Mouse (Mus musculus): Measurements from ENCODE around the gene Morc1.

Morc1 gene

DNA sequence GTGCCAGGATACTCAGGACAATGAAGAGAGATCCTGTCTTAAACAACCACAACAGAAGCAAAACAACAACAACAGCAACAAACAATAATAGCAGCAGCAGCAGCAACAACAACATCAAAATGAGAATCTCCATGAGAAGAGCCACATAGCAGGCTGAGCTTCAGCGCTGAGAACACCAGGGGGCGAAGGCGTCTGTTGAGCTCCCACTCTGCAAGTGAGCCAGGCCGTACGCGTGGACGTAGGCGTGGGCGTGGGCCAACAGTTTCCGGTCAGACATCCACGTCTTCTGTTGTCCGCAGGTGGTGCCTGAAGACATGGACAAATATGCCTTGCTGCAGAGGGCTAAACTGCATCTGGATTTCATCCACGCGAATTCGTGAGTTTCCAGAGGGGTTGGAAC lies at the start of gene Morc1:
TSS of gene Morc1 (plus strand) at position 211 of the 400 bp plus-strand sequence.
- no peak for DNase-seq (ENCODE audit: extremely low read depth, low read depth)

DNA sequence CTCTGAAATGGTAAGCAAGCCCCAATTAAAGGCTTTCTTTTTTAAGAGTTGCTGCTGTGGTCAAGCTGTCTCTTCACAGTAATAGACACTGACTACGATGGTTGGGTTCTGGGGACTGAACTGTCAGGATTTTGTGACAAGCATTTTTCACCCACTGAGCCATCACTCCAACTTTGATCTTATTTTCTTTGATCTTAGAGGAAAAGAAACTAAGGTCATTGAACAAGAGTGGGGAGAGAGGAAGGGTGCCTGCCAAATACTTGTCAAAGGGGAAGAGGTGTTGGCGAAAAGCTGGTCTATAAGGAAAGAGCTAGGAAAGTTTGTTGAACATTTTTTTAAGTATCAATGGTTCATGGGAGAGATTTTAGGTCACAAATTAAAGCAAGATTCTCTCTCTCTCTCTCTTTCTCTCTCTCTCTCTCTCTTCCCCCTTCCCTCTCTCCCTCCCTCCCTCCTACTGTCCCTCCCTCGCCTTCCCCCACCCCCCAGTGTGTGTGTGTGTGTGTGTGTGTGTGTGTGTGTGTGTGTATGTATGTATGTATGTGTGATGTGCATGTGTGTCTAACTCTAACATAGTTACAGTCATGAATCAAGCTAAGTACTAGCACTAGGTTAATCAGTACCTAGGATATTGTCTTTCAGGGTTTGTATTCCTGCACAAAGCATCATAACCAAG lies 47.3 kb upstream of the Morc1 start:
- DNase-seq (ENCODE audit: extremely low read depth, low read depth): no peak

DNA sequence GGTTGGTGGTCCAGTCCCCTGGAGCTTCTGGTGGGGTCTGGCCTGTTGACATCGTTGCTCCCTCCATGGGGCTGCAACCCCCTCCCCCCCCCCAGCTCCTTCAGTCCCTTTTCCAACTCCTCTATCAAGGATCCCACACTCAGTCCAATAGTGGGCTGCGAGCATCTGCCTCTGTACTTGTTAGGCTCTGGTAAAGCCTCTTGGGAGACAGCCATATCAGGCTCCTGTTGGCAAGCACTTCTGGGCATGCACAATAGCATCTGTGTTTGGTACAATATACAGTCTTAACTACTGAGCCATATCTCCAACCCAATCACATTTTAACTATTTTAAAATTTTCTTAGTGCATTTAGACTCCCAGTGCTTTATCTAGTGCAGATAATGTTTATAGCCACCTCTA lies 44.1 kb upstream of the Morc1 start:
- DNase-seq (ENCODE audit: extremely low read depth, low read depth): no peak

DNA sequence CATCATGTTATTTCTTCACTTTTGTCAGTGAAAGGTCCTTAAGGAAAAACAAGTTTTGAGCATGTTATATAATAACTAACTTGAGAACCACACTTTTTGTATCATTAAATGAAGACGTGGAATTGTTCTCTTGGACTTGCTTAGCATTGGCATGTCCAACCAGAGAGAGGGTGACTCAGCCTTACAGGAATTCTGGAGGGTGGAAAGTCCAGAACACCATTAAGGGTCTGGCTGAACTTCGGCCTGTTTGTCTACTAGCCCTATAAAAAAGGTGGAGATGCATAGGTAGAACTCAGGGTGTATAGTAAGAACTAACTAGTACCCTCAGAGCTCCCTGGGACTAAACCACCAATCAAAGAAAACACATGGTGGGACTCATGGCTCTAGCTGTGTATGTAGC lies 35.8 kb upstream of the Morc1 start:
- no peak for DNase-seq (ENCODE audit: extremely low read depth, low read depth)

DNA sequence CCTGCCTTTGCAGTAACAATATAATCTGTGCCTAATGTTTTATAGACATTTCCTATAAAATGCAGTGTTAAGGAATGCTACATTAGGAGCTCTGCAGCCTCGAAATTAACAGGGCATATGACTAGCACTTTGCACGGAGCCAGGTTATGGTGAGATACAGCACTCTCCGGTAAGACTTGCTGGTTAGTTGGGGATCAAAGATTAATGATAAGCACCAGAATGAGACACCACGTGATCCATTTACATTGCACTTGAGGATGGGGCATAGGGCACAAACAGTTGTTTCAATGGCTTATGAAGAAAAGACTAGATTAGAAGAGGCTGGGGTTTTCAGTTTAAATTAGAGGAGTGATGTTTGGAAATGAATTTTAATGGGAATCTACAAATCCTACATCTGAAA lies 28.1 kb upstream of the Morc1 start:
- DNase-seq (ENCODE audit: extremely low read depth, low read depth): no peak

DNA sequence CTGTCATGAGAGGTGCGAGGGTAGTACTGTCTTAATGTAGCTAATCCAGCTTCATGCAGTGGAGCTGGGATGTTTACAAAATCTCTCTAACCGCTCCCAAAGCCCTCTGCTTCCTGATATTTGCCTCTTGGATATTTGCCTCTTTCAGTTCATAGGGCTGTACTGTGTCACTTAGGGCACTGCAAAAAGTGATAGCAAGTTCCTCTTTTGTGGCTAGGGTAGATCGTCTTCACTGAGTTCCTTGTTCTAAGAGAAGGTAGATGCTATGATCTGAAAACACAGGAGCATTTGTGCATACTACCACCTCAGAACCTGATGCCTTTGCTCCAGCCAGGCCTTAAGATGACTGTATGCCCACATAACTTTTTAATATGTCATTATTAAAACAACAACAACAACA lies 27.6 kb upstream of the Morc1 start:
- peak; percentile 4 for DNase-seq (ENCODE audit: extremely low read depth, low read depth)

DNA sequence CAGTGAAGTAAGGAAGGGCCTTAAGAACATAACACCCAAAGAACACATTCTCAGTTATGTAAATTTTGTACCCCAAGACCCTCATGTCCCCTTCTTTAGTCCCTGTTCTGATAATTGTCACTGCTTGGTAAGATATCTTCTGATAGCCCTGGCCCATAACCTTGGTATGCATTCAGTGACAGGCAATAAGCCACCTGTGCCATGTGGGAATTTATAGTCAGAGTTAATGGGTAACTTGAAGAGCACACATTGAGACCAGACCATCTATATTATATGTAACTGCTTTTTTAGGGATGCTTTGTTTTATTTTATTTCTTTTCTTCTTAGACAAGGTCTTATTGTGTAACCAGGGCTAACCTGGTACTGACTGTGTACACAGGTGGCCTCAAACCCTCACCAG lies 27.0 kb upstream of the Morc1 start:
- no peak for DNase-seq (ENCODE audit: extremely low read depth, low read depth)

DNA sequence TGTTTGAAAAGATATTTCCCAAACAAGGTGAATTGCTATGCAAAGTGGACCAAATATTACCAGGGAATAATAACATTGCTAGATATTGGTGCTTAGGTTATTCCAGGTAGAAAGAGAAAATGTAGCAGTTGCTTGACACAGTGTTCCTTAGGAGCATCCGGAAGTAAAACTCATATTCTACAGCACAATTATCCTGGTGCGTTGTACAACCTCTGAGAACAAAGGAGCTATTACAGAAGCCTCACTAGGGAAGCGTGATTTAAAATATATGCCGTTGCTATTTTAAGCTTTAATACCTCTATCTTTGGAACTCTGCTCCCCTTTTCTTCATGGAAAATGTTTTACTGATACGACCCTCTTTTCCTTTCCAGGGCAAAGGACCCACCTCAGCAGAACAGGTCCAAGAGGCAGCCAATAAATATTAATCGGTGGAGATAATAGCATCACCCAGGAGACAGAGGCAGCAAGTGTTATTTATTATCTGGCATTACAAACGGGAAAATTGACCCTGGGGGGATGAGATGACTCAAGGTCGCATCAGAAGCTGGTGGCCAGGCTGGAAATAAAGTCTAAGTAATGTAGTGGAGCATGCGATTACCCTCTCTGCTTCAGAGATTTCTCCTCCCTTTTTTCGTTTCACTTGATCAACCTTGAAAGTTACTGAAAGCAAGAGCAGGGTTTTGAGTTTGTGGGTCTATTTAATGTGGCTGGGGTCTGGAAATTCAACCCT lies 25.2 kb upstream of the Morc1 start:
- DNase-seq (ENCODE audit: extremely low read depth, low read depth): no peak

DNA sequence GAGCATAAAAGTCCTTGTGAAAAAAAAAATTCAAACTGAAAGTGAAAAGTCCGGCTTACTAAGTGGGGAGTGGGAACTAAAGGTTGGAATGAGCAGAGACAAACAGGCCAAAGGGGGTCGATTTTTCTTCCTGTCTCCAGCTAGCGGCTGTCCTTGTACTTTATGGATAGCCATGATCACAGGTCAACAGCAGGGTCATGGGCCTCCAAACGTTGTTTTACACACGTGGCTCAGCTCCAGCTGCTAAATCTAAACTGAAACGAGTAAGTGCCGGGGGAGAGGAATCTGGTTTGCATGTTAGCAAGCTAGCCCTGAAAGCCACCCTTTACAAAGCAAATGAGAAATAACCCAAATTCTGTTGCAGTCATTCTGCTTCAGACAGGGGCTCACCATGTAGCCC lies 21.5 kb upstream of the Morc1 start:
- DNase-seq (ENCODE audit: extremely low read depth, low read depth): no peak

DNA sequence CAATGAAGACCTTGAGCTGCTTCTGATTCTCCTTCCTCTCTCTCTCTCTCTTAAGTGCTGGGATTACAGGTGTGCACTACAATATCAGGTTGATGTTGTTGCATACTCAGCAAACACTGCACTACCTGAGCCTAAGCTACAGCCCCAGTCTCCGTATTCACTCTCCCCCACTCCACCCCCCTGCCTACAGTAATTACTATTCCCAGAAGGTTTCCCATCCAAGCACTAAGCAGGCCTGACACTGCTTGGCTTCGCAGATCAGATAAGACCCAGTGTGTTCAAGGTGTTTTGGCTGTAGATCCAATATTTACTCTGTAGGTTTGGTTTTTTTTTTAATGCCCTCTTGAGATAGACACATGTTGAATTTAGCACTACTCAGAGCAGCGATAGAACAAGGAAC lies 20.9 kb upstream of the Morc1 start:
- no peak for DNase-seq (ENCODE audit: extremely low read depth, low read depth)

DNA sequence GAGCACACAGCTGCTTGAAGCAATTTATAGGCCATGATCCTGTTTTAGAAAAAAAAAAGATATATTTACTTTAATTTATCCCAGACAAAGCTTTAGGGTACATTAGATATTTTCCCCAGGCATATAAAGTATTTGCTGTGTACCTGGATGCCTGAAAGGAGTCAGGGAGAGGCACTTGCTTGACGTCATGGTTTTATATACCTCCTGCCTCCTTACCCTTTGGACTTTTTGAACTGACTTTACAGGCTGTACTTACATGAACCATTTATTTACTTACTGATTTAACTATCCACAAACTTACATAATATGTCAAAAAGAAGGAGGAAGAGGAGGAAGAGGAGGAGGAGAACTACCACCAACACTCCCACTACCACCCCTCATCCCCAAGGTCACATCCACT lies 18.8 kb upstream of the Morc1 start, which contains the start of gene Gm5485:
TSS of gene Gm5485 (minus strand) at position 171 of the 400 bp plus-strand sequence.
- DNase-seq (ENCODE audit: extremely low read depth, low read depth): no peak

DNA sequence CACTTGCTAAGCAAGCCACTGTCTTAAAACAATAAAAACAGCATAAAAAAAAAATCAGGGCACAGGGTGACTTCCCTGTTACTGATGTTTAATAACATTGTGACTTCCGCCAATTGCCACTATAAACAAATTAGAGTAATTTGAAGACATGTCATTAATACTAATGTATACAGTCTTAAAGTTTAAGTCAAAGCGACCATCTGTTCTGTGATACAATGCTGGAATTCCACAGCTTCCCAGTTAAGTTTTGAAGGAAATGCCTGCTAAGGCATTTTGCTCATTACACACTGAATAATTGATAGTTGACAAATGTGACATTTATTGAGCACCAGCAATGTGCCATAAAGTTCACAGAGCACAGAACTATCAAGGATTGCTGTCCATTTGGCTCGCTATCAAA lies 12.5 kb upstream of the Morc1 start:
- no peak for DNase-seq (ENCODE audit: extremely low read depth, low read depth)

DNA sequence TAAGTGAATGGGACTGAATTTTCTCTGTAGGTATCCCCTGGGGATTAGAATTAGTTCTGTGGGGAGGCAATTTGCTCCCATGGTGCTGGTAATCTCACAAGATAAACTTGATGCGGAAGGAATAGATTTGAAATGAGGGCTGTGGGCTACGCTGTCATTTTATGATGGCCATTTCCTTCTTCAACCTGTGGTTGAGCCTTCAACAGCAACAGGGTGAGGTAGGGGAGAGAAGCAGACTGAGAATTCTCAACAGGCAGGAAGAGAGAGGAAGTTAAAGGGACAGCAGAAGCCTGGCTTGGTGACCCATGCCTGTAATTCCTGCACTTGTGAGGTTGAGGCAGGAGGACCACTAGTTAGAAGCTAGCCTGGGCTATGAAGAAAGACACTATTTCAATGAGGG lies 12.0 kb upstream of the Morc1 start:
- no peak for DNase-seq (ENCODE audit: extremely low read depth, low read depth)

DNA sequence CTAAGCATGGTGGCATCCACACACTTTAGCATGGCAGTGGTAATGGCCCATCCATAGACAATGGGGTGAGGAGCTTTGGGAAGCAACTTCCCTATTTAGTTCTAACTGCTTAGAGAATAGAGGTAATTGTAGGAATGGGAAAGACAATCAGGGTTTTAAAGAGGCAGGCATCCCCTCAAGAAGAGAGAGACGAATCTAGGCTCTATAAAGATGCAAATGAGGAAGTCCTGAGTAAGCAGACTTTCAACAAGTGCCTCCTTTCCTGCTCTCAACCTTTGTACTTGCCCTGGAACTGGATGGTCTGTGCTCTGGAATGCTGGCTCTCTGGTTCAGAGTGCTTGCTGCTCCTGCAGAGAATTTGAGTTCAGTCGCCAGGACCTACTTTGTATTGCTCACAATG lies 8.5 kb upstream of the Morc1 start:
- no peak for DNase-seq (ENCODE audit: extremely low read depth, low read depth)

DNA sequence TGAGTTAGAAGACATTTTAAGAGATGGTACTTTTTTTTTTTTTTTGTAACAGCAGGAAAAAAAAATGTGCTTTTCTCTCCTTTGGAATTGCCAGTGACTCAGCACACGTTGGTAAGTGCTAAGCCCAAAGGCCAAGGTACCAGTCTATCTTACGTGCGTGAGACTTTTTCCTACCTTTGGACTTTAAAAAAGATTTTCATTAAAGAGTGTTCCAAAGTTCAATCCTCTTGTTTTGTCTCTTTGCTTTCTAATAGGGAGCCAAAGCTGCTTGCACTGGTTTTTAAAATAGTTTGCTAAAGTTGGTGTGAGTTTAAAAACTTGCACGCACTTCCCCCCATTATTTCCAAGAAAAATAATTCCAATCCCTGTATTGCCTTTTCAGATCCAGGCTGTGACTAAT lies 7.0 kb upstream of the Morc1 start:
- no peak for DNase-seq (ENCODE audit: extremely low read depth, low read depth)

DNA sequence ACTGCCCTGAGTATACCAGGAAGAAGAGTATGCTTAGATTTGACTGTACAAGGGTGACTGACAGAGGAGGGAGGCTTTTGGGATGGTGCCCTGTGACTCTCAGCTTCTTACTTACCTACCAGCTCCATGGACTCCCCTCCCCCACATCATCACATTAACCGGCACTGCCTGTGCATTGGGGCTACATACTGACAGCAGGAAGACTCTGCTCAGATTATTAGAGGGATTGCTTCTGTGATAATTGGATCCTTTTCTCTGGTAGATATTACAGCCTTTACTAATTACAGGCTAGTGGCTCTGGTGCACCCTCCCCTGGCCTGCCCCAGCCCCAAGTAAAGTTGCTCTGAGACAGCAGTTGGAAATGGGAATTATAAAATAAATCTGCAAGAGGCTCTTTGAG lies 1.6 kb upstream of the Morc1 start:
- DNase-seq (ENCODE audit: extremely low read depth, low read depth): no peak

DNA sequence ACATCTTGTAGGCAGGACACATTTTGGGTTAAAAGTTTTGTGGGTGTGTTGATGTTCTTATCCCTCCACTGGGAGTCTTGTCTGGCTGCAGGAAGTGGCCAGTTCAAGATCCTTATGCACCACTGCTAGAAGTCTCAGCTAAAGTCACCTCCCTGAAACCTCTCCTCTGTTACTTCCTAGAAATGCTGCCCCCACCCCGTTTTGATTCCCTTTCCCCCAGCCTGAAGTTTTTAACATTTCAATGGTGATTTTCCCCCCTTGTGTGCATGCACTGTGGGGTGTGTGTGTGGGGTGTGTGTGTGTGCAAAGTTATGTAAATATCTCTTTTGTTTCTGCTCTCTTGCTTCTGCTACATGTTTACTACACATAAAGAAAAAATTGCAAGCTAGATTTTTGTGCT lies 4.4 kb downstream of the Morc1 start:
- DNase-seq (ENCODE audit: extremely low read depth, low read depth): no peak

DNA sequence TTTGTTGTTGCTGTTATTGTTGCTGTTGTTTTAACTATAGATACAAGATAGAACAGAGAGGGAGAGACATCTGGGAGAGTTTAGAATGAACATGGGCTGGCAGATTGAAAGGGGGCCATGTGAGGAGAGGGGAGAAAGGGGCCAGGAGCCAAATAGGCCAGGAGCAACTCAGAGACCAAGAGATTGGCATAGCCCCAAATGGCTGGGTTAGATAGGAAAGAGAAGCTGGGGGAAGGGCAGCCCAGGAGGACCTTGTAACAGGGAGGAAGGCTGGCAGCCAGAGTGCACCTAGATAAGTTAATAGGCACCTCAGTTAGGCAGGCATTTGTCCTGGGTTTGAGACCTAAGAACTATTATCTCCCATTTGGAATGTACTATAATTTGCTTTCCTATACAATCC lies 6.4 kb downstream of the Morc1 start:
- no peak for DNase-seq (ENCODE audit: extremely low read depth, low read depth)

DNA sequence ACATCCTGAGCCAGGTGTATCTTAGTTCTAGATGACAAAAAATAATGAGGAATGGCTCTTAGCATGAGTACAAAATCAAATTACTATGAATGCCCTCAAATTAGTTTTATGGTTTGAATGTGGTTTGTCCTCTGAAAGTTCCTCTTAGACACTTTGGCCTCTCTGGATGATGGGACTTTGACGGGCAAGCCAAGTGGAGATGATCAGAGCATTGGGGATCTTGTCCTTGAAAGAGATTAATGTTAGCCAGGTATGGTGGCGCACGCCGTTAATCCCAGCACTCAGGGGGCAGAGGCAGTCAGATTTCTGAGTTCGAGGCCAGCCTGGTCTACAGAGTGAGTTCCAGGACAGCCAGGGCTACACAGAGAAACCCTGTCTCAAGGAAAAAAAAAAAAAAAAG lies 13.6 kb downstream of the Morc1 start:
- DNase-seq (ENCODE audit: extremely low read depth, low read depth): no peak

DNA sequence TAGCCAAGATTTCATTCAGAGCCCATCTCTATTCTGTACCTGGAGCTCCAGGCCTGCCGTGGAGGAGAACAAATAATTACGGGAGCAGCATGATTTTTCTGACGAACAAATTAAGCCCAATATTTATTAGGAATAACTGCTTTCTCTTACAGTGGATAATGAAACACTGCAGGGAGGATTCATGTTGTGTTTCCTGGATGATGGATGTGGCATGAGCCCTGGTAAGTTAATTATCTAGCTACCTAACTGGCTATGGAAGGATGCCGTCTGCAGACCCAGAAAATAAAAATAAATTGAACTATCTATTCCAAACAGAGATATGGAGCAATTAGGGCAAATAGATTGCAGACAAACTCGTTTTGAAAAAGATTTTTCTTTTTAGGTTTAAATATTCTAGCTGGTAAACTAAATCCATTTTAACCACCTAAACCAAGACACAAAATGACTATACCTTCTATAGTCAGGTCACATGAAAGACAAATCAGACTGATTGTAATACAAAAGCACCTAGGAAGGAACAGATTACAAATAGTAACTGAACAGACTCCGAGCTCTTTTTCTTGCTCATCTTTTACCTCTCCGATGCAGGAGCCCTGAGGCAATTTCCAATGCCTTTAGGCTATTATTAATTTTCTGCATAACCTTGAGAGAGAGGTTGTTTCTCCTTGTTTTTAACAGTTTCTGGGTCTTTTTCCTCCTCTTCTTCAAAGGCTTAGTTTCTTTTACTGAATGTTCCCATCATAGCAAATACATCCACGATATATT lies 15.3 kb downstream of the Morc1 start:
- no peak for DNase-seq (ENCODE audit: extremely low read depth, low read depth)

DNA sequence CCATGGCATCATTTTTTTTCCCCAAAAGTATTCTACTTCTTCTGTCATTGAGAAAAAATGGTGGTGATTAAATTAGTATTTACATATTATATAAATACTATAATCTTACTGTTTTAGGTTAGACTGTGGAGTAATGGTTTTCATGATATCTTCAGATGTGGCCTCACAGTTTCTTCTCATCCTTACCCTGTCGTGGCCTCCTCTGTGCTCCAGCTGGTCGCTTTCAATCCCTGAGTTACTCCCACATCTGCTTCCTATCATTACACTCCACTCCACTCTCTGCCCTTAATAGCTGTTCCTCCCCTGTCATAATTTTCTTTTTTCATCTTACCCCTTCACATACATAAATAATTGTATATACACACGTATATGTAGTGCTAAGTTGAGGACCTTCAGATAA lies 22.2 kb downstream of the Morc1 start:
- no peak for DNase-seq (ENCODE audit: extremely low read depth, low read depth)

DNA sequence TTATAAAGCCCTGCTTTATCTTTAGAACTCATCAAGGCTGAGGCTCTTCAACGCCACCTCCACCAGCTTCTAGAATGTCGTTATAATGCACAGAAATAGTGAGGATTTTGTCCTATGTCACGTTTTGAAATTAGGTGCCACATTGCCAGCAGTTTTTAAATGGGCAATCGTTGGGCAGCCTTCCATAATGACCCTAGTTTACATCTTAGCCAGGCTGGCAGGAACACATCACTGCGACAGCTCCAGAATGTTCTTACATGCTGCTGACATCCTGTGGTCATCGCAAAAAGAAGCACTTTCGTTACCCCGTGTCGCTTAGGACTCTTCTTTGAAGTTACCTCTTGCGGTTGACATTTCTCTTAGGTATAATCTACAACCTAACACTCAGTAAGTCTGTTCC lies 42.4 kb downstream of the Morc1 start:
- DNase-seq (ENCODE audit: extremely low read depth, low read depth): no peak
